Mouse (Mus musculus) midbrain, embryonic 13.5 days (tissue): ENCODE measurements at regions not wholly inside any gene's neighbourhood (a gene's known extent, or its start where the extent isn't known, plus 50 kb on each side); places are given as distances from the start of the nearest gene placed in this dataset.

Experiments
- ATAC-seq: fragments of 200-750 bp; cut with Nextera tagmentation; 2 replicates; pipeline ENCODE4 v1.8.0; 2017; ENCODE audit warnings: mild to moderate bottlenecking, moderate TSS enrichment, moderate library complexity
- H3K27ac ChIP-seq: fragments of 300-500 bp; sonication (generic); 2 replicates; pipeline ENCODE4 v1.5.1; 2015; ENCODE audit warnings: inconsistent platforms, mild to moderate bottlenecking, moderate library complexity
- H3K27me3 ChIP-seq: fragments of 300-500 bp; sonication (generic); 2 replicates; pipeline ENCODE4 v1.6.1; 2015; ENCODE audit warnings: mild to moderate bottlenecking, inconsistent platforms
- H3K36me3 ChIP-seq: fragments of 300-500 bp; sonication (generic); 2 replicates; pipeline ENCODE4 v1.6.1; 2015; ENCODE audit warnings: mild to moderate bottlenecking, inconsistent platforms
- H3K4me1 ChIP-seq: fragments of 300-500 bp; sonication (generic); replicated peaks from 2 replicates; pipeline ENCODE4 v1.6.1; 2015; ENCODE audit warnings: inconsistent platforms
- H3K4me2 ChIP-seq: fragments of 300-500 bp; sonication (generic); replicated peaks from 2 replicates; pipeline ENCODE4 v1.6.1; 2015; ENCODE audit warnings: moderate library complexity, mild to moderate bottlenecking, inconsistent platforms
- H3K4me3 ChIP-seq: fragments of 300-500 bp; sonication (generic); replicated peaks from 2 replicates; pipeline ENCODE4 v1.5.1; 2015; ENCODE audit warnings: mild to moderate bottlenecking, inconsistent platforms
- H3K9ac ChIP-seq: fragments of 300-500 bp; sonication (generic); replicated peaks from 2 replicates; pipeline ENCODE4 v1.6.1; 2015; ENCODE audit warnings: mild to moderate bottlenecking, inconsistent platforms
- H3K9me3 ChIP-seq: fragments of 300-500 bp; sonication (generic); 2 replicates; pipeline ENCODE4 v1.6.1; 2016; ENCODE audit warnings: mild to moderate bottlenecking, inconsistent platforms
- WGBS: fragments of 180-500 bp; shearing (Covaris S2); methylation state at CpG from one replicate; pipeline ENCODE4 v1.1.7; 2015; 5-methylcytosine and 5-hydroxymethylcytosine counted together

DNA sequence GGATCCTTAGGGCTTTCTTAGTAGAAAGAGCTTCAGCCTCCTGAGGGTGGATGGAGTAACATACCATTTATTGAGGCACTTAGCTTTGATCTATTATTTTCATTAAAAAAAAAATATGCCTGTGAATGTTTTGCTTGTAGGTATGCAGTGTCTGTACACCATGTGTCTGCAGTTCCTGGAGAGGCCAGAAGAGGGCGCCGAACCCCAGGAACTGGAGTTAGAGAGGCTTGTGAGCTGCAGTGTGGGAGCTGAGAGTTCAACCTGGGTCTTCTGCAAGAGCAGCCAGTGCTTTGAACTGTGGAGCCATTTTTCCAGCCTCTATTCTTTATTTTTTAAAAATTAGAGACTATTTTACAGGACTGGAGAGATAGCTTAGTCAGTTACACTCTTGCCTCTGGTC is 83.2 kb downstream of the Syf2 start:
- no peaks in the 10 kb centered on the region for H3K36me3 ChIP-seq
- no peak overlapping the region for H3K27ac ChIP-seq
- no peaks in the 10 kb centered on the region for H3K27me3 ChIP-seq
- no peak overlapping the region for H3K4me2 ChIP-seq
- WGBS: 57% methylated on average over 2 of the region's 2 CpGs
- H3K9ac ChIP-seq: no peak overlapping the region
- H3K4me1 ChIP-seq: peaks cover 7% of the 10 kb centered on the region
- H3K9me3 ChIP-seq: no peaks in the 10 kb centered on the region
- no peak overlapping the region for H3K4me3 ChIP-seq
- ATAC-seq: no peak

GRCm38 (mm10) chr4:135018018-135018417 is 87.3 kb downstream of the Syf2 start:
- WGBS: 32% methylated on average over 8 of the region's 8 CpGs
- no peaks in the 10 kb centered on the region for H3K27me3 ChIP-seq
- no peak for ATAC-seq
- H3K4me3 ChIP-seq: no peak overlapping the region
- no peak overlapping the region for H3K27ac ChIP-seq
- no peaks in the 10 kb centered on the region for H3K36me3 ChIP-seq
- no peak overlapping the region for H3K4me2 ChIP-seq
- H3K9me3 ChIP-seq: no peaks in the 10 kb centered on the region
- H3K4me1 ChIP-seq: no peaks in the 10 kb centered on the region
- H3K9ac ChIP-seq: no peak overlapping the region

DNA sequence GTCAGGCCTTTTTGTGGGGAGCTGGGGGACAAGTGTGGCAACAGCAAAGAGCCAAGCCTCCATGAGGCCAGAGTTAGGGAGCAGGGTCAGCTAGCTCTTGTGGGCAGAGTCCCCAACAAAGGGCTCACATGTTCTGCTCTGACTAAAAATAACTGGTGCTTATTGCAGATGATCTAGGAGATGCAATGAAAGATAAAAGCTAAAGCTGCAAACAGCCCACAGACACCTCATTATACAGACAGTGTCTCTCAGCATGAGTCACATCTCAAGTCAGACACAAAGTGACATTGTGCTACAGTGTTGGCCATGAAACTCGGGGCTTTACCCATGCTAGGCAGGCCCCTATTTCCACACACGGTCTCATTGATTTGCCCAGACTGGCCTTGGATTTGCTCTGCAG is 88.4 kb downstream of the Syf2 start:
- 60% methylated on average over 2 of the region's 2 CpGs for WGBS
- Histone ChIP-seq H3K4me2 (no peak overlapping the region), H3K9ac (no peak overlapping the region)

DNA sequence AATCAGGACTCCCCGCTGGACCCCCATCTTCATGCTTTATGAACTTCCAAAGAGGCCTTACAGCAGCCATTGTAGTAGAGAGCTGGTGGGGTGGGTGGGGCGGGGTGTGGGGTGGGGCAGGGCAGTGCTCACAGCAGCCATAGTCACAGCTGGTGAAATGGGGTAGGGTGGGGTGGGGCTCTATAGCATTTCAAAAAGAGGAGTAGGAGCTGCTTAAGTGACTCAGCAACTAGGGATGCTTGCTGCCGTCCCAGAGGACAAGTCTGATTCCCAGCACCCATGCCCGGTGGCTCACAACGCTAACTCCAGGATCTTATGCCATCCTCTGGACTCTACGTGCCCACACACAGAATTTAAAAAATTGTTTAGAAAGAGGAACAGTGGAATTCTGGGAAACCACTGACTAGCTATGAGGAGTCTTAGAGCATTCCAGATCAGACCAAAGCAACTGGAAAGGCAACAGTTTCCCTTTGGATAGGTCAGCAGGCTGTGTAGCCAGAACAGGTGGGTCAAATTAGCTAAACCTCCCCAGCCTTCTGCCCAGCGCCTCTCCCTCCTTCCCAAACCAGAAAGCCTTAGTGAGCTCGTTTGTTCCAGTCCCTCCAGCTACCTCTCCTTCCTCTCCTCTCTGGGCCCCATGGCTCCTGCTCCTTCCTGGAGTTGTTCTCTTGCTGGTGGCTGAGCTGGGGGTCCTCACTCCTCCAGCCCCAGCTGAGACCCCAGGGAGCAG is 89.7 kb downstream of the Syf2 start:
- no peaks in the 10 kb centered on the region for H3K27me3 ChIP-seq
- no peak overlapping the region for H3K4me2 ChIP-seq
- 87% methylated on average over 8 of the region's 8 CpGs for WGBS

More for the DNA sequence above, 88.4 kb downstream of the Syf2 start:
- no peaks in the 10 kb centered on the region for H3K27me3 ChIP-seq
- ATAC-seq: no peak
- no peaks in the 10 kb centered on the region for H3K36me3 ChIP-seq
- H3K4me3 ChIP-seq: no peak overlapping the region
- no peak overlapping the region for H3K27ac ChIP-seq
- H3K9me3 ChIP-seq: no peaks in the 10 kb centered on the region
- no peaks in the 10 kb centered on the region for H3K4me1 ChIP-seq

DNA sequence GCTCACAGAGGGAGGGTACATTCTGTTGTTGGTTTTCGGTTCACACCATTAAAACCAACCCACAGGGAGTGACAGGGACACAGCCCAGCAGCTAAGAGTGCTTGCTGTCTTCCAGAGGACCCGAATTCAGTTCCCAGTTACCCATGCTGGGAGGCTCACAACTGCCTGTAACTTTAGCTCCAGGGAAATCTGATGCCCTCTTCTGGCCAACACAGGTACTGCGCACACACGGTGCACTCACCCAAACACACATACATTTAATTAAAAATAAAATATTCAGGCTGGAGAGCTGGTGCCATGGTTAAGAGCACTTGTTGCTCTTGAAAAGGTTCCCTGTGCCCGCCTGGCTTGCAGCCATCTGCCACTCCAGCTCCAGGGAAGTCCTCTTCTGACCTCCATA is 92.5 kb downstream of the Syf2 start:
- H3K9me3 ChIP-seq: no peaks in the 10 kb centered on the region
- WGBS: 94% methylated on average over 5 of the region's 5 CpGs
- H3K9ac ChIP-seq: no peak overlapping the region
- no peak overlapping the region for H3K27ac ChIP-seq
- H3K36me3 ChIP-seq: no peaks in the 10 kb centered on the region
- no peak overlapping the region for H3K4me3 ChIP-seq
- H3K4me2 ChIP-seq: no peak overlapping the region
- ATAC-seq: no peak
- no peaks in the 10 kb centered on the region for H3K27me3 ChIP-seq
- peaks cover 5% of the 10 kb centered on the region; the same call in 1 of the 2 replicates for H3K4me1 ChIP-seq

More for the DNA sequence above, 89.7 kb downstream of the Syf2 start:
- no peaks in the 10 kb centered on the region for H3K9me3 ChIP-seq
- H3K27ac ChIP-seq: no peak overlapping the region
- no peak overlapping the region for H3K4me3 ChIP-seq
- H3K9ac ChIP-seq: no peak overlapping the region
- no peak for ATAC-seq
- no peaks in the 10 kb centered on the region for H3K4me1 ChIP-seq
- no peaks in the 10 kb centered on the region for H3K36me3 ChIP-seq

DNA sequence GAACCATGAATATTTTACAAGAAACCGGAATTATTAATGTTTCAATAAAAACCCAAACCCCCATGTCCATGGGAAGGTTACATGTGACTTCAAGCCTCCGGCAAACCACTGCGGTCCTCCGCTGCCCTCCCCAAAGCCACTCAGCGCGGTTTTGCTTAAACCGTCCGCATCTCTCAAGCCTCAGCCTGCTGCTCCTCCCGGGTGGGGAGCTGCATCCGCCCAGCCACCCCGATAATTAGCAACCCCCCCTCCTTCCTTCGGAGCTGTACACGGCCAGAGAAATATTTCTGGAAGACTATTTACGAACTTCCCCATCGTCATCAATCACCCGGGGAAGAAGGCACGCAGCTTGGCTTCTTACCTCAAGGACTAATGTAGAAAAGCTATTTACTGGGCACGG is 94.7 kb upstream of the Runx3 start:
- Histone ChIP-seq H3K4me1 (peaks cover 5% of the 10 kb centered on the region; the same call in 1 of the 2 replicates), H3K27ac (no peak overlapping the region), H3K4me3 (no peak overlapping the region), H3K9me3 (no peaks in the 10 kb centered on the region), H3K9ac (no peak overlapping the region), H3K36me3 (no peaks in the 10 kb centered on the region), H3K27me3 (peaks cover 6% of the 10 kb centered on the region; the same call in 1 of the 2 replicates), H3K4me2 (0 out of 2 replicates have a peak overlapping the region, but pooled peaks have one; percentile 11)
- WGBS: 73% methylated on average over 18 of the region's 18 CpGs
- no peak for ATAC-seq

GRCm38 (mm10) chr4:135027136-135027535 is 93.3 kb upstream of the Runx3 start:
- Histone ChIP-seq H3K9me3 (no peaks in the 10 kb centered on the region), H3K27me3 (peaks cover 7% of the 10 kb centered on the region; the same call in 1 of the 2 replicates), H3K27ac (no peak overlapping the region), H3K4me1 (peaks cover 7% of the 10 kb centered on the region; the same call in 1 of the 2 replicates), H3K9ac (0 out of 2 replicates have a peak overlapping the region, but pooled peaks have one; percentile 19), H3K4me2 (no peak overlapping the region), H3K4me3 (no peak overlapping the region), H3K36me3 (no peaks in the 10 kb centered on the region)
- 65% methylated on average over 8 of the region's 8 CpGs for whole genome bisulfite sequencing
- no peak for ATAC-seq

- H3K9me3 ChIP-seq: no peaks in the 10 kb centered on the region
- H3K27me3 ChIP-seq: peaks cover 7% of the 10 kb centered on the region; the same call in 1 of the 2 replicates
Observed at GRCm38 (mm10) chr4:135029723-135030122, 90.7 kb upstream of the Runx3 start.

DNA sequence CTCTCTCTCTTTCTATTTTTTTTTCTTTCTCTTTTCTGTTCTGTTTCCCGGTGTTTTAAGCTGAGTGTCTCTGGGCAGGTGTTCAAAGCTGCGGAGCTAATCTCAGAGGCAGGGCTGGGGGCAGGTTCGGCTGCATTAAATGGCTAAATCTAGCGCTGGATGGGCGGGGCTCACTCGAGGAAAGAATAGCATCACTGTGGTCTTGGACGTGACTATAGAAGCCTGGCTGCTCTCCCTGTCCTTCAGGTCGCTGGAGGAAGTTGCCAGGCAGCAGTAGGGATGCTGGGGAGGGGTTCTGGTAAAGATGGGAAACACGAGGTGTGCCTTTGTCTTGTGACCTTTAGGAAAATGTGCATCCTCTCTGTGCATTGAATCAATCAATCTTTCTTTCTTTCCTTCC is 88.0 kb upstream of the Runx3 start:
- Histone ChIP-seq H3K4me2 (no peak overlapping the region), H3K9ac (no peak overlapping the region), H3K27me3 (peaks cover 7% of the 10 kb centered on the region; the same call in 1 of the 2 replicates), H3K36me3 (no peaks in the 10 kb centered on the region), H3K9me3 (no peaks in the 10 kb centered on the region), H3K4me3 (no peak overlapping the region), H3K4me1 (peaks cover 10% of the 10 kb centered on the region; the same call in 1 of the 2 replicates), H3K27ac (no peak overlapping the region)
- 27% methylated on average over 9 of the region's 9 CpGs for WGBS
- no peak for ATAC-seq

More at GRCm38 (mm10) chr4:135029723-135030122, 90.7 kb upstream of the Runx3 start:
- Histone ChIP-seq H3K36me3 (no peaks in the 10 kb centered on the region), H3K27ac (no peak overlapping the region), H3K4me3 (no peak overlapping the region), H3K4me1 (peaks cover 15% of the 10 kb centered on the region; the same call in 1 of the 2 replicates), H3K9ac (no peak overlapping the region), H3K4me2 (no peak overlapping the region)
- WGBS: 98% methylated on average over 2 of the region's 2 CpGs
- ATAC-seq: no peak

DNA sequence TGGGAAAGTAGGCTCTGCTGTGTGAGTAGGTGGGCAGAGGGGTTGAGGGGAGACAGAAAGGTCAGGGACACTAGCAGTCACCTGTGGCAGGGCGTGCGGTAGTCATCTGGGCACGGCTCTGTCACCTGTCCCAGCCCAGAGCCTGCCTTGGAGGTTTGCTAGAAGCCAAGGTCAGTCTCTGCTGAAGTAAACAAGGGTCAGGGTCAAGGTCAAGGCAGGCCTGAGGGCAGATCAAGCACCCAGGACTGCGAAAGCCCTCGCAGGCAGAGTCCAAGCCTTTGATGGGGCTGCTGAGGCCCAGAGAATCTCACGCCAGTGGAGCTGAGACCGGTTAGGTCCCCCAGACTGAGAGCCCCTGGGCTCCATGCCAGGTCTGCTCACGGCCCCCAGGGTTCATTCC is 87.2 kb upstream of the Runx3 start:
- Histone ChIP-seq H3K4me2 (no peak overlapping the region), H3K9ac (no peak overlapping the region), H3K9me3 (no peaks in the 10 kb centered on the region), H3K4me3 (no peak overlapping the region), H3K4me1 (peaks cover 10% of the 10 kb centered on the region; the same call in 1 of the 2 replicates), H3K27me3 (peaks cover 7% of the 10 kb centered on the region; the same call in 1 of the 2 replicates), H3K36me3 (no peaks in the 10 kb centered on the region), H3K27ac (no peak overlapping the region)
- 79% methylated on average over 8 of the region's 8 CpGs for WGBS
- ATAC-seq: no peak

DNA sequence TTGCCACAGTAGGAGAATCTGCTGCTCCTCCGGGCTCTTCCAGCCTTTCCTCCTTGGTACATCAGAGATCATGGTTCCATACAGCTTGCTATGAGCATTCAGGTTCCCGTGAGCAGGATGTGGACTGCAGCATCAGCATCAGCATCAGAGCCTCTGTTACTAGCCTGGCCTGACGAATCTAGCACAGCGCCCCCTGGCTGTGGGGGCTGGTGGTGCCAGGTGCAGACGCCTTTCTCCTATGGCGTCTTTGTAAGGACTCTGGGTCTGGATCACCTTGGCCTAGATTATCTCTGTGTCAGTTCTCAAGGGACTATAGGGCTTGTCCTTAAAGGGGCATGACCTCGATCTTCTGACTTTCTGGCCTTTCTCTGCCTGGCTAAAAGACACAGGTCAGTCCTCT is 86.0 kb upstream of the Runx3 start:
- Histone ChIP-seq H3K4me3 (no peak overlapping the region), H3K9me3 (no peaks in the 10 kb centered on the region), H3K27me3 (peaks cover 7% of the 10 kb centered on the region; the same call in 1 of the 2 replicates), H3K27ac (no peak overlapping the region), H3K4me1 (peaks cover 10% of the 10 kb centered on the region; the same call in 1 of the 2 replicates), H3K9ac (no peak overlapping the region), H3K4me2 (no peak overlapping the region), H3K36me3 (no peaks in the 10 kb centered on the region)
- WGBS: 32% methylated on average over 7 of the region's 7 CpGs
- ATAC-seq: no peak

DNA sequence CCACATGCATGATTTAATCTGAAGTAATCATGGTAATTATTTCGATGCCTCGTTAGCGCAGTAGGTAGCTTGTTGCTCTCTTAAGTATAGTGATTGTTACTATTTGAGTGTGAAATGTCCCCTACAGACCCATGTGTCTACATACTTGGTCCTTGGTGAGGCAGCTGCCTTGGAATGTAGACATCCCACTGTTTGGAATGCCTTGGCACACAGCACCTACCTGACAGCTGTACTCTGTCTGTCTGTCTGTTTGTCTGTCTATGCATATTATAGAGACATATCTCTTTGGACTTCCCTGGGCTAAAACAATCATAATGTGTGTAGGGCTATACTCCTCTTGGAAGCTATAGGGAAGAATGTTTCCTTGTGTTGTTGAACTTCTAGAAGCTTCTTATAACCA is 83.7 kb upstream of the Runx3 start:
- H3K36me3 ChIP-seq: no peaks in the 10 kb centered on the region
- H3K9ac ChIP-seq: no peak overlapping the region
- H3K27ac ChIP-seq: no peak overlapping the region
- H3K4me3 ChIP-seq: no peak overlapping the region
- no peak for ATAC-seq
- no peaks in the 10 kb centered on the region for H3K27me3 ChIP-seq
- H3K4me2 ChIP-seq: no peak overlapping the region
- no peaks in the 10 kb centered on the region for H3K9me3 ChIP-seq
- peaks cover 10% of the 10 kb centered on the region; the same call in 1 of the 2 replicates for H3K4me1 ChIP-seq
- WGBS: 92% methylated on average over 3 of the region's 3 CpGs
